Mouse (Mus musculus): Measurements from ENCODE around the gene Tnpo3. TPM values are rescaled to one million over a fixed set of nuclear protein-coding genes. Genes with fewer than 3 reads are reported as not detected.
"Not testable (repeated sequence)": the region's sequence is repeated elsewhere in the genome, so short reads cannot be mapped to it uniquely, and the experiment has no call there.

The Tnpo3 gene
- total and polyA plus RNA-seq, 2 experiments: 26.8 to 34.7 TPM

DNA sequence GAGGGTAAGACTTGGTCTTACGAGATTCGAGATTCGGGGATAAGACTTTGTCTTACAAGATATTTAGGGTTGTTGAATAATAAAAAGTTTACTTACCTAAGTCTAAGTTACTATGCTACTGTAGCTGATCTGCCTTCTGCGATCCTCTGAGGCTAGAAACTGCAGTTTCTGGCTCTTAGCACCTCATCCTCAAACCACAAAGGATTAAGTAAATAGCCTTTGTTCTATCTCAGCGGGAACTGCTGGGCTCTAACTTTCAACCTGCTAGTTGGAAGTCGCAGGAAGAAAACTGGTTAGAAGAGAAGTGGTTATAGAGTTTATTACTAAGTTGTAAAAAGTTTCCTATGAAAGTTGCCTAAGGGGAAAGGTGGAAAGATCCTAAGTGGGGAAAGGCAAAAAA is 12.6 kb upstream of the Tnpo3 start:
- 45% methylated on average over 6 of the region's 6 CpGs for WGBS
- Histone ChIP-seq H3K79me2 (ENCODE audit: control insufficient read depth, insufficient read depth, low read length) (no peaks in the 10 kb centered on the region), H3K4me1 (ENCODE audit: control insufficient read depth, insufficient read depth, low read length) (no peaks in the 10 kb centered on the region), H3K27me3 (ENCODE audit: control insufficient read depth, insufficient read depth, low read length) (no peaks in the 10 kb centered on the region), H3K4me3 (ENCODE audit: insufficient read depth, low read depth, low read length) (no peak overlapping the region), H3K27ac (replicated peaks; ENCODE audit: insufficient read depth, low read depth, low read length) (no peak overlapping the region), H3K9ac (ENCODE audit: low read depth, low read length) (no peak overlapping the region), H3K36me3 (ENCODE audit: control insufficient read depth, insufficient read depth, low read length) (no peaks in the 10 kb centered on the region)
- no peak for DNase-seq (ENCODE audit: extremely low read depth, low read depth, low spot score)
- no peak for TF ChIP-seq POLR2A (IDR thresholded peaks at IDR 0.05; ENCODE audit: extremely low read depth, insufficient read depth, low read length)
- no peak for TF ChIP-seq CTCF (IDR thresholded peaks at IDR 0.05; ENCODE audit: low read depth, low read length)

DNA sequence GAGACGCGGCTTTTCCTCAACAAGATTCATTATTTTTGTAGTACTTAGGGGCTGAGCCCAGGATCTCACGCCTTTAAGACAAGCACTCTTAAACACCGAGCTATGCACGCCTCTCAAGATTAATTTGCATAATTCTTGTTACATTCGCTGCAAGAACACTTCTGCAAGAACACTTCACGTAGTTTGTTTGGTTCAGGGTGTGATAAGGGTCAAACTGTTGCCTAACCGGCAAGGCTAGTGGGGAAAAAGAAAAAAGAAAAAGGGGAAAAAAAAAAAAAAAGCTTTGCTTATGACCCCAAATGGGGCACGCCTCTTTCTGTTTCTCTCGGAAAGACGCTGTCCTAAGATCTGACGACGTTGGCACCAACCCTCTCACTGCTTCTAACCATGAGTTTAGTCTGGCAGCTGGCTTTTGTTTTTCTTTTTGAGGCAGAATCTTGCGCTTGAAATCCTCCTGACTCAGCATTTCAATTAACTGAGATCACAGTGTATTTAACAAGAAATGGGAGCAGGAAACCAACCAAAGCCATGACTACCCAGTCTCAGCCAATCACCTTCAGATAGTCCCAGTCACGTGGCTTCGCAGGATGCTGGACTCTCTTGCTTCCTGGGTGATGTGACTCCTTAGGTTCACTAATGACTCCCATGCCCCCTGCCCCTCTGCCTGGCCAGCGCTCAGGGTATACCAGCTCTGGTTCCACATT is 11.3 kb upstream of the Tnpo3 start:
- no peaks in the 10 kb centered on the region for H3K4me1 ChIP-seq (ENCODE audit: control insufficient read depth, insufficient read depth, low read length)
- no peaks in the 10 kb centered on the region for H3K27me3 ChIP-seq (ENCODE audit: control insufficient read depth, insufficient read depth, low read length)
- no peak overlapping the region for H3K9ac ChIP-seq (ENCODE audit: low read depth, low read length)
- no peak overlapping the region for H3K27ac ChIP-seq (replicated peaks; ENCODE audit: insufficient read depth, low read depth, low read length)
- H3K4me3 ChIP-seq (ENCODE audit: insufficient read depth, low read depth, low read length): no peak overlapping the region
- DNase-seq (ENCODE audit: extremely low read depth, low read depth, low spot score): peak; percentile 10
- no peaks in the 10 kb centered on the region for H3K79me2 ChIP-seq (ENCODE audit: control insufficient read depth, insufficient read depth, low read length)
- WGBS: 51% methylated on average over 17 of the region's 17 CpGs
- TF ChIP-seq POLR2A (IDR thresholded peaks at IDR 0.05; ENCODE audit: extremely low read depth, insufficient read depth, low read length) (no peak), CTCF (IDR thresholded peaks at IDR 0.05; ENCODE audit: low read depth, low read length) (no peak)
- H3K36me3 ChIP-seq (ENCODE audit: control insufficient read depth, insufficient read depth, low read length): no peaks in the 10 kb centered on the region

DNA sequence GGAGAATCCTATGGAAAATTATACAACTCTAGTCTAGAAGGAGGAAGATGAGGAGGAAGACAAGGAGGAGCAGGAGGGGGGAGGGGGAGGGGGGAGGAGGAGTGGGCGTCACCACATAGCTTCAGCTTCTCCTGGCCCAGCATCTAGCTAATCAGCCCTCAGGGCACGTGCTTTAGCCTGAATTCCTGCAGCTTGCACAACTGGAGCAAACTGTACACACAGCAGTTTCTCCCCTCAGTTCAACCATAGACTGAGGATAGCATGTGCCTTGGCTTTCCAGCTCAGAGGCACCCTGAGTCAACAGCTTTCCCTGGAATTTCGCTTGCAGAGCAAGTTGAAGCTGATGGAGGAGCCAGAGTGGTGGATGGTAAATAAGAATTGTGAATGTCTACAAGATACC is 10.5 kb upstream of the Tnpo3 start:
- no peaks in the 10 kb centered on the region for H3K4me1 ChIP-seq (ENCODE audit: control insufficient read depth, insufficient read depth, low read length)
- DNase-seq (ENCODE audit: extremely low read depth, low read depth, low spot score): no peak

DNA sequence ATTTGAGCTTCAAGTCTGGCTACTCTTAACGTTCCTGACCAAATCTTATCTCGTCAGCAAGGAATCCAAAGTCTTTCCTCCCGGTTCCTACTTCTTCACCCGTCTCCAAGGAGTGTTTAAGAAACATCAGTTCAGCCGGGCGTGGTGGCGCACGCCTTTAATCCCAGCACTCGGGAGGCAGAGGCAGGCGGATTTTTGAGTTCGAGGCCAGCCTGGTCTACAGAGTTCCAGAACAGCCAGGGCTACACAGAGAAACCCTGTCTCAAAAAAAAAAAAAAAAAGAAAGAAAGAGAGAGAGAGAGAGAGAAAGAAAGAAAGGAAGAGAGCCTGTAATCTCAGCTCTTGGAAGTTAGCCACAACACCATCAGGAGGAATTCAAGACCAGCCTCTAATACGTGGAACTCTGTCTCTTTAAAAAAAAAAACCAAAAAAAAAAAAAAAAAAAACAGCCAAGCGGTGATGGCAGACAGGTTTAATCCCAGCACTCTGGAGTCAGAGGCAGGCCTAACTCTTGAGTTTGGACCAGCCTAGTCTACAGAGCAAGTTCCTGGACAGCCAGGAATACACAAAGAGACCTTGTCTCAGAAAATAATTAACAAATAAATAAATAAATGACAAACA is 443 bp upstream of the Tnpo3 start:
- H3K36me3 ChIP-seq (ENCODE audit: control insufficient read depth, insufficient read depth, low read length); DNase-seq (ENCODE audit: extremely low read depth, low read depth, low spot score); H3K27me3 ChIP-seq (ENCODE audit: control insufficient read depth, insufficient read depth, low read length); H3K4me1 ChIP-seq (ENCODE audit: control insufficient read depth, insufficient read depth, low read length): not testable (repeated sequence)
- H3K79me2 ChIP-seq (ENCODE audit: control insufficient read depth, insufficient read depth, low read length): peaks cover 16% of the 10 kb centered on the region; the same call in 1 of the 2 replicates
- H3K27ac ChIP-seq (replicated peaks; ENCODE audit: insufficient read depth, low read depth, low read length): peak overlapping the region; percentile 54
- peak overlapping the region; percentile 63 for H3K9ac ChIP-seq (ENCODE audit: low read depth, low read length)
- 15% methylated on average over 13 of the region's 13 CpGs for WGBS
- peak overlapping the region; percentile 81 for H3K4me3 ChIP-seq (ENCODE audit: insufficient read depth, low read depth, low read length)

More for the DNA sequence above, 10.5 kb upstream of the Tnpo3 start:
- no peak for TF ChIP-seq CTCF (IDR thresholded peaks at IDR 0.05; ENCODE audit: low read depth, low read length)
- no peak for TF ChIP-seq POLR2A (IDR thresholded peaks at IDR 0.05; ENCODE audit: extremely low read depth, insufficient read depth, low read length)
- no peaks in the 10 kb centered on the region for H3K27me3 ChIP-seq (ENCODE audit: control insufficient read depth, insufficient read depth, low read length)
- no peaks in the 10 kb centered on the region for H3K36me3 ChIP-seq (ENCODE audit: control insufficient read depth, insufficient read depth, low read length)
- WGBS: 34% methylated on average over 3 of the region's 3 CpGs
- H3K4me3 ChIP-seq (ENCODE audit: insufficient read depth, low read depth, low read length): no peak overlapping the region
- no peaks in the 10 kb centered on the region for H3K79me2 ChIP-seq (ENCODE audit: control insufficient read depth, insufficient read depth, low read length)
- no peak overlapping the region for H3K9ac ChIP-seq (ENCODE audit: low read depth, low read length)
- no peak overlapping the region for H3K27ac ChIP-seq (replicated peaks; ENCODE audit: insufficient read depth, low read depth, low read length)

DNA sequence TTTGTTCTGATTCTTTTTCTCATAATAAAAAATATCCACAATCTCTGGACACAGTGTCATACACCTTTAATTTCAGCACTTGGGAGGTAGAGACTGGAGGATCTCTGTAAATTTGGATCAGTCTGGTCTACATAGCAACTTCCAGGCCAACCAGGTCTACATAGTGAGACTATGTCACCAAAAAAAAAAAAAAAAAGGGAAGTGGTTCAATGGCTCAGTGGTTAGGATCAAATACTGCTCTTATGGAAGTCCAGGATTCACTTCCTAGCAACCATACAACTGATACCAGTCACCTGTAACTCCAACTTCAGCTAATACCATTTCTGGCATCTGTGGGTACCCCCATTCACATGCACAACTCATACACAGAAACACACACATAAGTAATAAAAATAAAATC is 9.5 kb downstream of the Tnpo3 start:
- H3K4me3 ChIP-seq (ENCODE audit: insufficient read depth, low read depth, low read length): no peak overlapping the region
- H3K27me3 ChIP-seq (ENCODE audit: control insufficient read depth, insufficient read depth, low read length): no peaks in the 10 kb centered on the region
- TF ChIP-seq CTCF (IDR thresholded peaks at IDR 0.05; ENCODE audit: low read depth, low read length): no peak
- no peak for TF ChIP-seq POLR2A (IDR thresholded peaks at IDR 0.05; ENCODE audit: extremely low read depth, insufficient read depth, low read length)
- H3K9ac ChIP-seq (ENCODE audit: low read depth, low read length): no peak overlapping the region
- H3K4me1 ChIP-seq (ENCODE audit: control insufficient read depth, insufficient read depth, low read length): no peaks in the 10 kb centered on the region; the same call in 1 of the 2 replicates
- H3K36me3 ChIP-seq (ENCODE audit: control insufficient read depth, insufficient read depth, low read length): no peaks in the 10 kb centered on the region; the same call in 1 of the 2 replicates
- H3K27ac ChIP-seq (replicated peaks; ENCODE audit: insufficient read depth, low read depth, low read length): no peak overlapping the region
- H3K79me2 ChIP-seq (ENCODE audit: control insufficient read depth, insufficient read depth, low read length): peaks cover 29% of the 10 kb centered on the region; the same call in 1 of the 2 replicates
- no peak for DNase-seq (ENCODE audit: extremely low read depth, low read depth, low spot score)

DNA sequence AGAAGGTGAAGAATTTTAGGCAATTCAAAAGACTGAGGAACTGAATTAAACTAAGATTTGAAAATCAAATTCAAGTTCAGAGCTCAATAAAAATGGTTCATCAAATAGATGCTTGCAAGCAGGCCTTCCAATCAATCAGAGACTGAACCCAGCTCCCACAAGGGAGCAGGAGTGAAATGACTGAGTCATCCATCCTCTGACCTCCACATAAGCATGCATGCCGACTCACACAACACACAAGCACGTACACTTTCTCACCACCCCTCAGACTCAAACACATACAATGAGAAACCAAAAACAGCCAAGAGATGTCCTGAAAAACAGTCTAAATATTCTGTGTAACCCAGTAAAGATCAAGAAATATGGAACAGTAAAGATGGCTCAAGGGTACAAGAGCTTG is 14.0 kb downstream of the Tnpo3 start:
- WGBS: 75% methylated on average over 2 of the region's 2 CpGs
- H3K4me1 ChIP-seq (ENCODE audit: control insufficient read depth, insufficient read depth, low read length): no peaks in the 10 kb centered on the region; the same call in none of the 2 replicates

More for the DNA sequence above, 14.0 kb downstream of the Tnpo3 start:
- no peaks in the 10 kb centered on the region for H3K27me3 ChIP-seq (ENCODE audit: control insufficient read depth, insufficient read depth, low read length)
- DNase-seq (ENCODE audit: extremely low read depth, low read depth, low spot score): no peak
- H3K27ac ChIP-seq (replicated peaks; ENCODE audit: insufficient read depth, low read depth, low read length): no peak overlapping the region
- peaks cover 33% of the 10 kb centered on the region; the same call in 1 of the 2 replicates for H3K79me2 ChIP-seq (ENCODE audit: control insufficient read depth, insufficient read depth, low read length)
- no peaks in the 10 kb centered on the region; the same call in 1 of the 2 replicates for H3K36me3 ChIP-seq (ENCODE audit: control insufficient read depth, insufficient read depth, low read length)
- TF ChIP-seq CTCF (IDR thresholded peaks at IDR 0.05; ENCODE audit: low read depth, low read length) (no peak), POLR2A (IDR thresholded peaks at IDR 0.05; ENCODE audit: extremely low read depth, insufficient read depth, low read length) (no peak)
- no peak overlapping the region for H3K9ac ChIP-seq (ENCODE audit: low read depth, low read length)
- H3K4me3 ChIP-seq (ENCODE audit: insufficient read depth, low read depth, low read length): no peak overlapping the region

Data from liver, adult 2 months (tissue).